Mouse (Mus musculus) 416B (cell line): ENCODE measurements at regions not wholly inside any gene's neighbourhood (a gene's known extent, or its start where the extent isn't known, plus 50 kb on each side); places are given as distances from the start of the nearest gene placed in this dataset.

Experiments used
- DNase-seq: peaks from one replicate; pipeline ENCODE4 v3.0.0; 2011; ENCODE audit warnings: low read depth

DNA sequence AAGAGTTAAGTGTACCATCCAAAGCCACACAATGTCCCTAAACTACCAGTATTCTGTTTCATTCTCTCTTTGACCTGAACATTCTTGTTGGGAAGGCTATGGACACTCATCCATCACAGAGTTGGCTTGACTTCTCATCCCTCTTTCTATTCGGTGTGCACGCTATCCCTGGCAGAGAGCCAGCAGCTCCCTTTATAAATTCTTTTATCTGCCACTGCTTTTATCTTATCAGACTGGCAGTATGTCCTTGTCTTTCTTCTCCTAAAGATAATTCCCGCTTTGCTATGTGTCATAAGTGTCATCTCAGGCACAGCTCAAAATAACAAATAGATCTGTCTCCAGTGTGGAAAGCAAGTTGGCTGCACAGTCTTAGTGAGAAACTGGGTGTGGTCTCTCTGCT lies 106.6 kb upstream of the Lipc start:
- no peak for DNase-seq

DNA sequence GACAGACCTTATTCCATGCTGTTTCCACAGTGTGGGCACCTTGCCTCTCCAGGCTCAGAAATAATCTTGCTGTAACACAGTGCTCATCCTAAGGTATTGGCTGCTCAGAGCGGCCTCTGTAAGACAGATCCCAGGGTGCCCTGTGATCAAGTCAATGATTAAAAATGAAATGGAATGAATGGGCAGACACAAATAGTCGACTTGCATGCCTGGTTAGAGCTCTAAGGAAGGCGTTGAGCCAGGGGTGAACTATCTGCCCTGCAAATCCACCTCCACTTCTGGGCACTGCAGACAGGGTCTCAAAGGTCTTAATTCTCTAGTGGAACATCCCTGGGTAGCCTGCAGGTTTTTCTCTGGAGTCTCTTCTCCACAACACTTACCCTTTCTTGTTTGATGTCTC lies 104.8 kb upstream of the Lipc start:
- DNase-seq = no peak

DNA sequence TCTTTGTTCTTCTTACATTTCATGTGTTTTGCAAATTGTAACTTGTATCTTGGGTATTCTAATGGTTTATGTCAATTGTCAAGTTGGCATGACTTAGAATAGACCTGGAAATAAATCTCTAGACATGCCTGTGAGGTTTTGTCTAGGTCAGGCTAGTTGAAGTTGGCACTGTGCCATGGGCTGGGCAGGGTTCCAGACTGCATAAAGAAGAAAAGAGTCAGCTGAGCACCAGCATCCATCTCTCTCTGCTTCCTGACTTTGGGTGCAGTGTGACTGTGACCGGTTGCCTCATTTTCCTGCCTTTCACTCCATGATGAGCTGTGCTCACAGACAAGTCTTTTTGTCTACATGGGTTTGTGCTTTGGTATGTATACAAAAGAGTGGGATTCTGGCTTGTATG lies 91.9 kb upstream of the Lipc start:
- DNase-seq = peak; percentile 32

DNA sequence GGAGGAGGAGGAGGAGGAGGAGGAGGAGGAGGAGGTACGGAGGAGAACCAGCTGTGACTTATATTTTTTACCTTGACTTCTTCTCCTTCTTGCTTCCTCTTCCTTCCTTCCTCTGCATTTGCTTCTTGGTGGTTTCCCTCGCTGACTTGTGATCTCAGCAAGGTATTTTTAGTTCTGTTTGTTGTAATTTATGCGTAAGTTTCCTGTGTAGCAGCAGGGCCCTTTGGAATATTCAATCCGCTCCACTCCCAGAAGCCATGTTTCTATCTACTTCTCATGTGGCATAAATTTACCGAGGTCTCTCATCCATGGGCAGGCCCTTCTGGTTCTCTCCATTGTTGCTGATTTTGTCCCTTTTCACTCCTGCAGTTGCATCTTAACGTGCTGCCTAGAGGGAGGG lies 83.3 kb upstream of the Lipc start:
- DNase-seq = no peak

DNA sequence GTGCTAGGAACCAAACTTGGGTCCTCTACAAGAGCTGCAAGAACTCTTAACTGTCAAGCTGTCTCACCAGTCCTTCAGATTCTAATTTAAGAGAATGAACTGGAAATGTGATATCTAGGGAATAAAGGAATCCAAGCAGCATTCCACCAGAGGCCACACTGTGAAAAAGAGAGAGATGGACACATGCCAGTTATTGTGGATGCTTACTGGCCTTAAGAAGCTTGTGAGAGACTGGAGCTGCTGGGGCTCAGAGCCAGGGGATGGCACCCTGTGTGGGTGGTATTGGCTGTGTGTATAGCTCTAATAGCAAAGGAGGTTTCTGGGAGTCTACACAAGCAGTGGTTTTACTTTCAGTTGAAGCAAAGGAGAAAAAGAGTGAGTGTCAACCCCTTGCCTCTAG lies 80.1 kb upstream of the Lipc start:
- DNase-seq = no peak

DNA sequence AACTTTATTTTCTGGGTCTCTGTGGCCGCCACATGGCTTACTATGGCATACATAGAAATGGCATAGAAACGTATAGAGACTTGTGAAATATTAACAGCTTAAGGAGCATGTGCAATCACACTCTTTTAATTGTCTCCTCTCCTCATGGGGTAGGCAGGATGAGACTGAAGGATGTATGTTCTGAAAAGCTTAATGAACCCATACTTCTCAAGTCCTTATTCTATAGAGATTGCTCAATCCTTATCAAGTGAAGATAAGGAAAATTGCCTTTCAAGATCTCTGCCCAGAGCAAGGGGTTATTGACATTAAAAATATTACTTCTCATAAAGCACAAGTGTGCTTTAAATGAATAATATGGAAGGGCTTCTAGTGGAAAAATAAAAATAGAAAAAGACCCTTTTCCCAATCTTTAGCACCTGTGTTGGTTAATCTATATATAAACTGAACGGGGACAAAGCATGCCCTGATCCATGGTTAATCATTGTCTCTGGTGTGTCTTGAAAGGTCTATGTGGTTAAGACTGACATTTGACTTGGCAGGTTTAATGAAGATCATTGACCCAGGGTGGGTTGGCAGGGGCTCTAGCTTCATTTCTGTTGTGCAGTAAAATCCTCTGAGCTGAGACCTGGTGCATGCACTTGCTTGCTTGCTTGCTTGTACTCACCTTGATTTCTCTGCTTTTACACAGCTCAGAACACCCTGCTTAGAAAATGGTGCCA lies 78.3 kb upstream of the Lipc start:
- no peak for DNase-seq

DNA sequence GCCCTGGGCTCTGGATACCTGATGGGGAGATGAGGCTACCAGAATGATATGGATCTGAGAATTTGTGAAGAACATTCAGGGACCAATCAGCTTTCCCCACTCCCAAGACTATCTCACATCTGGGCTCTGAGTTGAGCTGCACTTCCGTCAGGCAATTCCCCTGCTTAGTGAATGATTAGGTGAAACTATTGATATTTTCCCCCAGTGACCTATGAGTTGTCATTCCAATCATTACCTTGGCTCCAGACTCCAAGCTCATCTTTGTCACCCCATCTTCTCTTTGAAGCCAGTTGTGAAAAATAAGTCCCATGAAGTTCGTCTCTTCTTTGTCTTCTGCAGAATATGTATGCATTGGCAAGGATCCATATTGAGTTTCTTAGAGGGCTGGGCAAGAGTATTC lies 76.1 kb upstream of the Lipc start:
- no peak for DNase-seq

DNA sequence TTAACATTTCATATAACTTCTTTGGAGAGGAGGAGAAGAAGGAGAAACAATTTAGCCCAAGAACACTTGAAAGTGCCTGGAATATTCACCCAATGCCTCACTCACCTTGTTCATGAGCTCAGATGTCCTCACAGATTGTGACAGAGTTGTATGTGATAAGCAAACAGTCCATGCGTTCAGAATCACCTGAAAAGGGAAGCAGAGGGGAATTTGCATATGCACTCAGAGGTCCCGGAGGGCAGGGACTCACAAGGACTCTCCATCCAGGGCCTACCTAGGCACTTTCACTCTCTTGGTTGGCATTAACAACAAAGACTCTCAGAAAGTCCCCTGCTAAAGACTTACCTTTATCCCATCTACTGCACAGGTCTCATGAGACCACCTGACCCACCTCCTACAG lies 75.6 kb upstream of the Lipc start:
- DNase-seq = no peak

DNA sequence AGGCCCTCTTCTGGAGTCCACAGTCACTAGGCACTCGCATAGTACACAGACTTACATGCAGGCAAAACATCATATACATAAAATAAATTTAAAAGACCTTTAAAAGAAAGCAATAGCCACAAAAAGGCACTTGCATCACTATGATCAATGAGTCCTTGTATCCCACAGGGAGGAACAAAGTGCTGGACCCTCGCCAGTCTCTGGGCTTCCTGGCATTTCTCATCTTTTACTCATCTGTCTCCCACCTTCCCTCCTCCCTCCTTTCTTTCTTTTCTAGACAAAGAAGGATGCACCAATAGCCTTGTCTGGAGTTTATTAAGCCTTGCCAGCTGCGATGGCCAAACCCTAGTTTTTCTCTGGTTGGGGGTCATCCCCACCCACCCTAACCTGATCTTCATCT lies 73.2 kb upstream of the Lipc start:
- DNase-seq = no peak

DNA sequence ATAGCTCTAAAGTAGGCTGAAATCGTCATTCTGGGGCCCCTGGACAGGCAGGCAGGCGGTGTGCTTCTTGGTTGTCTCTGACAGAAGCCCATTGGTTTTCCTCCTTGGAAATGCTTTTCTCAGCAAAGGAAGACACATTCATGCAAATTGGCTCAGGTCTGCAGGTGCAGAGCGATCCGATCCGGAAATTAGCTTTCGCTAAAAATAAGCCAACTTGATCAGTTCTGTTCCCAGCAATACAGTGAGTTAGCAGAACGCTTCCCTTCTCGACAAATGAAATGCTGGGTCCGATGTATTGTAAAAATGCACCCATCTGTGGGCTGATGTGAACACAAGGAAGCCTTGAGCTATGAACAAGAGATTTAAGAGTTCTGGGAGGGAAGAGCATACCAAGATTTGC lies 66.2 kb upstream of the Lipc start:
- no peak for DNase-seq

DNA sequence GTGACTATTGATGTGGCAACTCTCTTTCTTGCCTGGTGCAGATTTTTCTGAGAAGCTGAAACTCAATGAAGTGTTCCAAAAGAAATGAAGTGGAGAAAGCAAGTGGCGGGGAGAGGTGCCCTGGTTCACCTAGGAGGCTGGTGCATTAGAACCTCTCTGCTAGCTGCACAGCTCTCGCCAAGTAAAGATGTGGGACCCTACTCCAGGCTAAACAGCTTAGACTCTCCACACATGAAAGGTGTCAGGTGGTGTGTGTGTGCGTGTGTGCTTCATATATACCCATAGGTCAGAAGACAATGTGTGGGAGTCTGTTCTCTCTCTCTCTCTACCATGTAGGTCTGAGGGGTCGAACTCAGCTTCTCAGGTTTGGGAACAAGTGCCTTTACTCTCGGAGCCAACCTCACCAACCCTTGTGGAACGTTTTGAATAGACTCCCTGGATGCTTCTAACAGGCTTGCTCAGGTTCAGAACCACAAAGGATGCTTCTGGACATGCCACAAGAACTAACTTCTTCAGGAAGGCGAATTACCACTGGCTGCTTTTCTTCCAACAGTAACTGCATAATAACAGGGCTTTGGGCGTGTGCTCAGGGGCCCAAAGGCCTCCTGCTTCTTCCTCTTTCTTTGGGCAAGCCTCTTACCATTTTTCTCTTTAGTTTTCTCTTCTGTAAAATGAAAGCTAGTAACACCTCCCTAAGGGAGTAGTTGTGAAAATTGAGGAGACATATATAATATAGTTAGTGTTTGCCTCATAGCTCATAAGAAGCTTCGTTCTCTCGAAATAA lies 65.6 kb upstream of the Lipc start:
- no peak for DNase-seq

DNA sequence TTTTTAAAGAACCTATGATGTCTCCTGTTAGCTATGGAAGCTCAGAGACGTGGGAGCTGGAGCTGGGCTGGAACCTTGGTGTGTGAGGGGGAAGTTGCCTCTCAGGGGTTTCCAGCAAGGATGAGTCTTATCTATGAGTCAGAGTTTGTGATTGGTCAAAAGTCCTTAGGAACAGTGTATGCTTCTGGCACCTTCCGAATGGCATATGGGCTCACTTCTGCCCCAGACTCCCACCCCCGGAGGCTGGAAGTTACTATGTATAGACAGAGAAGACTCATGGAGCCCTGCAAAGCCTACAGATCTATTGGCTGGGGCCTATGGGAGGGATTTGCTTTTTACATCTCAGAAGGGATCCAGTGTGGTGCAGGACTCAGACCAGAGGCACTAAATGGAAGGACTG lies 63.9 kb upstream of the Lipc start:
- DNase-seq = peak; percentile 6

DNA sequence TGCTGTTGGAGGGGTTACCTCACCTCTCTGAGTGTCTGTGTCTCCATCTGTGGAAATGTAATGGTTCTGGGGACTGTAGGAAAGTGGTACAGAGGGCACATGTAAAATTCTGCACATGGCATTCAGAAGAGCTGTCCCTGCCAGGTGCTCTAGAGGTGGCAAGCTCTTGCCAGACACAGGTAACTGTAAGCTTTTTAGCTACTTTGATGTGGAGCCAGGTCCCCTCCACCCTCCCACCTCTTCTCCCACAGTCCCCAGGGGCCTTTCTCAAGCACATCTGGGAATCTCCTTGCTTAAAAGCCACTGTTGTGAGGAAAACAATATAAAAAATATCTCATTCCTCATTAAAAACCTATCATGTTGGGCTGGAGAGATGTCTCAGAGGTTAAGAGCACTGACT lies 63.4 kb upstream of the Lipc start:
- DNase-seq = no peak

DNA sequence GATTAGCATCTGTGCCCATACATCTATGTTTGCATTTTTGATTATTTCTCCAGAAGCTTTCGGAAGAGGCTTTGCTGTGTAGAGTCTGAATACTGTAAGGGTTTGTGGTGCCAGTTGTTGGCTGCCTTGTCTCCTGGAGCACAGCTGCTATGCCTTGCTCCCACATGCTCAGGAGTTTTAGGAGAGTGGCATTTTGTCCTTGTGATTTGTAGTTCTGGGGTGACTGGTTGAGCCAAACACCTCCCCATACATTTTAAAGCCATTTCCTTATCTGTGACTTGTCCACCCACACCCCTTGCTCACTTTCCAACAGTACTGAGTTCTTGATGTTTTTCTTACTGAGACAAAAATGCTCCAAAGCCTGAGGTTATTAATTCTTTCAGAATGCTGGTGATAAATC lies 60.4 kb upstream of the Lipc start:
- DNase-seq = no peak

DNA sequence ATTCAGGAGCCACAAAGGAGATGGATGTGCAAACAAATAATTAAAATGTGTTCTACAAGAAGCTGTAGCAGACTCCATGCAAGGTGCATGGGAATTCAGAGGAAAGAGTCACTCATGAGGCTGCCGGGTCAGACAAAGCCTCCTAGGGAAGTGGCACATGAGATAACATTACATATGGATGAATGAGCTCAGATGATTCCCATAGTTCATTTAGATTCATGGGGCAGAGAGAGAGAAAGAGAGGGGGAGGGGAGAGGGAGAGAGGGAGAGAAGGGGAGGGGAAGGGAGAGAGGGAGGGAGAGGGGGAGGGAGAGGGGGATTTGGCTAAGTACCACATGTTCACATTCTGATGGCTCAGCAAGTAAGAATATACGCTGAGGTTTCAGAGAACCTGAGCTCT lies 52.6 kb upstream of the Lipc start:
- DNase-seq = no peak
